Mouse (Mus musculus): ENCODE measurements at regions not wholly inside any gene's neighbourhood (a gene's known extent, or its start where the extent isn't known, plus 50 kb on each side); places are given as distances from the start of the nearest gene placed in this dataset.

DNA sequence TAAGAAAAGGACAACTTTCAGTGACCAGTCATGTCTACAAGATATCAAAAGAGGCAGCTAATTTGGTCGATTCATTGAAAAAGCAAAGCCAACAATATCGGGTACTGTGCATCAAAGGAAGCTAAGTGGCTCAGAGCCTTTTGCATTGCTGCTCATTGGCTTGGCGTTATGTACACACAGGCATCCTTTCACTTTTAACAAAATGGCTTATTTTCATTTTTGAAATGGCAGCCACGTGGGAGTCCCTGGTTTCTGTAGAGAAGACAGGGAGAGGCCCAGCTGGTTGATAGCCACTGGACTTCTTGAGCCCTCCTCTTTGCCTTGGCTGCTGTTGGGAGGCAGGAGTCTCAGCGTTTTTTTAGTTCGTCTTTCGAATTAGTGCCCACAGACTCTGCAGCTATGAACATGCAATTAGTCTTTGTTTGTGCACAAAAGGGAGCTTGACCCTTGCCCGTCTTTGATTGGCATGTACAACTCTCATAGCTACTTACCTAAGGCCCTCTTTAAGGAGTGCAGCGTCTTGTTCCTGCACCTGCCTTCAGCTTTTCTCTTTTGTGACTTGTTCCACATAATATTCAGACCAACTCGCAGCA, 52.3 kb upstream of the Atp11c start:
- TF ChIP-seq EP300 (optimal IDR thresholded peaks at IDR 0.05) (no peak), CTCF (IDR thresholded peaks at IDR 0.05; ENCODE audit: low read depth) (no peak)
